Mouse (Mus musculus) cerebellum, adult 9-10 months (tissue): ENCODE measurements around the gene Med22.

Source experiments
- DNase-seq: peaks from one replicate; pipeline ENCODE4 v3.0.0; 2022

Med22 gene

DNA sequence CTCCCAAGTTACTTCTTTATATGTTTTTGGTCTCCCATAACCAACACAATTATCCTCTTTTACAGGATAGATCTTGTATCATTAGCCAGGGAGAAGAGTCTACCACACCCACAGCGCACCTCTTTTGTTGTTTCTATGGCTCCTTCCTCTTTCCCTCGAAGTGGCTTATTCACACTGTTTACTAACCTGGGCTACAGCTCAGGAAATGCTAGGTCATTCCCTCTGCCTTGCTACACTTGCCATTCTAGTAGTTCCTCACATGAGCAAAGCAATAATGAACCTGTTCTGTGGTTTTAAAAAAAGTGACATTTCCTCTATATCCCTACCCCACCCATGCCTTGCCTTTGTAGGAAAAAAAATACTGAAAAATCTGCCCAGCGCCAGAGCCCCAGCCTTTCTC lies 47.6 kb downstream of the Med22 start:
- no peak for DNase-seq
